ENCODE assay signal across 9 mouse cellular contexts in the genomic region with DNA sequence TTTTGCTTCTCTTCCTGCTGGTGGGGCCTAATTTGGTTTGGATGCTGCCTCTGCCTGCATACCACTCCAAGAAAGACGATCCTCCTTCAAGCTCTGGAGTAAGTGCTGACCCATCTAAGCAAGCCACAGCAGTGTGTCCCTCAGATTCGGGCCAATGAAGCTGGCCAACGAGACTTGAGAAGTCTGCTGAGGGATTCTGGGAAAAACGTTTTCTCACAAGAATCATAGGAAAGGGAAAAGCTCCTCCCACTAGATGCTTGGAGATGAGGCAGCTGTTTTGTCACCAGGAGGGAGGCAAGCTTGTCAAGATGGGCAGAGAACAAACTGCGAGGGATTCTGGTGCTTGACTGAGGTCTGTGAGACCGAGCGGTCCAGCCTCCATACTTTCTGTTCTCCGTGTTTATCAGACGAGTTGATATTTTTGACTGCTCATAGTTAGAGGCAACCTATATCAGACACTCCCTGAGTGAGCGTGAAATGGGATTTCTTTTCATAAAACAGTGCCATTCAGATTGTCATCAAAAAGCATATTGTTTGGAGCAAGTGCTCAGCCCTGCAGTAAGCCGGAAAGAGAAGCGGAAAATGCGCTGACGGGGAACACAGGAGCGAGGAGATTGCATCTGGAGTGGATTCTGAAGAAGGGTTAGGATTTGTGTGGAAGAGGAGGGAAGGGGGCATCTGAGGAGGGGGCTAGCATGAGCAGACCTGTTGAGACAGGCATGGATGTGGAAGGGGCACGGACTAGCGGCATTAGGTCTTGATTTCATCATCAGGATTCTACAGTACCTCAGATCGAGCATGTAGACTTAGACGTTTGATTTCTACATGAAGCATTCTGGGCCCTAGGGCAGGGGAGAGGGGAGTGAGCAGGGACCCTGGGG. TPM values are rescaled to one million over a fixed set of nuclear protein-coding genes. Genes with fewer than 3 reads are reported as not detected.
DNase-seq lines count a peak whose midpoint lies in the region; ATAC-seq and TF ChIP-seq lines count a peak whose summit lies in the region.
"Had no signal": no experiment of that assay in that cellular context is flagged by ENCODE, and none has a peak within 500 bp of the region (broad histone marks: within the 10 kb centered on the region; RNA-seq: fewer than 3 reads in every experiment).

No protein-coding gene starts in this region.

- no peak for DNase-seq in embryonic facial prominence, embryonic 11.5 days (ENCODE audit: low spot score)
- DNase-seq in lung, postnatal 14 days: peak; percentile 19
- DNase-seq in adipocyte (ENCODE audit: low spot score) (no peak), liver (no peak)
- DNase-seq in spleen, postnatal 14 days (ENCODE audit: low spot score in 2 of 2): no peak
- DNase-seq: right cerebral cortex, postnatal 14 days had no signal

- ATAC-seq in embryonic facial prominence, embryonic 11.5 days (replicated peaks; ENCODE audit: insufficient number of reproducible peaks, low FRiP score, low TSS enrichment, low read depth): no peak
- ATAC-seq in heart, embryonic 16.5 days (replicated peaks; ENCODE audit: extremely low read depth, insufficient read depth, low FRiP score): no peak

- TF ChIP-seq CTCF in E14TG2a.4 (conservative IDR thresholded peaks at IDR 0.05; ENCODE audit: low read length): no peak

- no peaks in the 10 kb centered on the region for H3K27me3 ChIP-seq in E14TG2a.4 (ENCODE audit: insufficient read depth, low read length)
- H3K27me3 ChIP-seq in embryonic facial prominence, embryonic 11.5 days (ENCODE audit: control insufficient read depth, insufficient read depth, low read length): no peaks in the 10 kb centered on the region
- no peaks in the 10 kb centered on the region for H3K27me3 ChIP-seq in heart, embryonic 16.5 days (ENCODE audit: control insufficient read depth, insufficient read depth, low read length)

- H3K36me3 ChIP-seq in E14TG2a.4 (ENCODE audit: insufficient read depth, low read length): no peaks in the 10 kb centered on the region
- no peaks in the 10 kb centered on the region for H3K36me3 ChIP-seq in embryonic facial prominence, embryonic 11.5 days (replicated peaks; ENCODE audit: control insufficient read depth, insufficient read depth, low read depth, low read length)
- H3K36me3 ChIP-seq in heart, embryonic 16.5 days (ENCODE audit: control insufficient read depth, insufficient read depth): no peaks in the 10 kb centered on the region

- H3K4me2 ChIP-seq in embryonic facial prominence, embryonic 11.5 days (ENCODE audit: low read depth, low read length): no peak overlapping the region; the same call in 1 of the 2 replicates
- no peak overlapping the region for H3K4me2 ChIP-seq in heart, embryonic 16.5 days (ENCODE audit: low read depth, low read length)

- H3K9ac ChIP-seq in embryonic facial prominence, embryonic 11.5 days (replicated peaks; ENCODE audit: low read length): 0 out of 2 replicates have a peak overlapping the region, but pooled peaks have one; percentile 14
- H3K9ac ChIP-seq in heart, embryonic 16.5 days (ENCODE audit: low read length): no peak overlapping the region

- peak overlapping the region; percentile 97 for H3K27ac ChIP-seq in embryonic facial prominence, embryonic 11.5 days (replicated peaks; ENCODE audit: low read depth, low read length)
- H3K27ac ChIP-seq in heart, embryonic 16.5 days (ENCODE audit: low read length): peak overlapping the region; percentile 71; the same call in 1 of the 2 replicates

- 0 out of 2 replicates have a peak overlapping the region, but pooled peaks have one; percentile 3 for H3K4me3 ChIP-seq in E14TG2a.4 (replicated peaks; ENCODE audit: low read length)
- no peak overlapping the region for H3K4me3 ChIP-seq in embryonic facial prominence, embryonic 11.5 days (ENCODE audit: low read depth, low read length)
- H3K4me3 ChIP-seq in heart, embryonic 16.5 days (ENCODE audit: low read length): no peak overlapping the region
- H3K4me3 ChIP-seq: megakaryocyte, embryonic 14.5 days had no signal

- no peaks in the 10 kb centered on the region for H3K9me3 ChIP-seq in E14TG2a.4 (ENCODE audit: low read length)
- H3K9me3 ChIP-seq in embryonic facial prominence, embryonic 11.5 days (replicated peaks; ENCODE audit: control insufficient read depth, low read length): no peaks in the 10 kb centered on the region
- H3K9me3 ChIP-seq in heart, embryonic 16.5 days (replicated peaks; ENCODE audit: control insufficient read depth, low read length): no peaks in the 10 kb centered on the region
- H3K9me3 ChIP-seq: megakaryocyte, embryonic 14.5 days had no signal

- H3K4me1 ChIP-seq in E14TG2a.4 (replicated peaks; ENCODE audit: low read depth, low read length): peaks cover 87% of the 10 kb centered on the region
- peaks cover 51% of the 10 kb centered on the region for H3K4me1 ChIP-seq in embryonic facial prominence, embryonic 11.5 days (ENCODE audit: control insufficient read depth, insufficient read depth, low read length)
- H3K4me1 ChIP-seq in heart, embryonic 16.5 days (ENCODE audit: control insufficient read depth, insufficient read depth, low read length): peaks cover 72% of the 10 kb centered on the region
- H3K4me1 ChIP-seq: megakaryocyte, embryonic 14.5 days had no signal

- WGBS in embryonic facial prominence, embryonic 11.5 days: 44% methylated on average over 19 of the region's 19 CpGs
- WGBS in heart, embryonic 16.5 days: 58% methylated on average over 19 of the region's 19 CpGs

RNA-seq across cellular contexts. Expression of a gene that starts 17.0 kb away (rescaled TPM):
- 40.6 and 42.3 TPM in 2 replicates for polyA plus RNA-seq in embryonic facial prominence, embryonic 11.5 days (2014; fragmentation: Nextera tagmentation; extraction: Ambion mirVana)
- polyA plus RNA-seq in heart, embryonic 16.5 days (2015; fragmentation: Nextera tagmentation; extraction: Ambion mirVana): 36.2 and 38.1 TPM in 2 replicates
